In genomic region chr2:102450248-102450760, GRCm38 (mm10) we compare ENCODE assay signal across 8 mouse cellular contexts. TPM values are rescaled to one million over a fixed set of nuclear protein-coding genes. Genes with fewer than 3 reads are reported as not detected.
A peak's percentile ranks its signal among the peaks of the same experiment; 100 is the strongest.
DNase-seq lines count a peak whose midpoint lies in the region; ATAC-seq lines count a peak whose summit lies in the region.

No protein-coding gene starts in this region.

- peak overlapping the region; percentile 92 for H3K4me2 ChIP-seq in hindbrain, embryonic 12.5 days (replicated peaks)

- peak; percentile 38 to 79 for DNase-seq in adrenal gland, adult (ENCODE audit: inconsistent age in 2 of 2, low spot score in 1 of 2)
- peak; percentile 81 to 85 for DNase-seq in cerebellum, postnatal 25 days
- DNase-seq in frontal cortex, postnatal 25 days (ENCODE audit: low spot score in 2 of 2) = peak; percentile 32 to 55
- DNase-seq in layer of hippocampus, postnatal 14 days (ENCODE audit: low spot score in 2 of 2) = peak; percentile 52 to 59
- peak; percentile 62 for DNase-seq in lung, postnatal 10 days
- peak; percentile 71 for DNase-seq in retina, embryonic 14.5 days (ENCODE audit: low spot score)
- peak; percentile 53 to 68 for DNase-seq in urinary bladder, postnatal 36 days (ENCODE audit: low spot score in 2 of 2)

- ATAC-seq in hindbrain, embryonic 12.5 days (ENCODE audit: low FRiP score) = peak; percentile 24

- H3K4me3 ChIP-seq in hindbrain, embryonic 12.5 days = peak overlapping the region; percentile 91

- peak overlapping the region; percentile 97 for H3K9ac ChIP-seq in hindbrain, embryonic 12.5 days

- whole genome bisulfite sequencing in hindbrain, embryonic 12.5 days = under 1% methylated on average over 43 of the region's 43 CpGs

- H3K27ac ChIP-seq in hindbrain, embryonic 12.5 days = peak overlapping the region; percentile 97

- H3K36me3 ChIP-seq in hindbrain, embryonic 12.5 days = no peaks in the 10 kb centered on the region

- H3K27me3 ChIP-seq in hindbrain, embryonic 12.5 days = 0 out of 2 replicates have a peak, but pooled peaks cover 3% of the 10 kb centered on the region

- peaks cover 26% of the 10 kb centered on the region for H3K4me1 ChIP-seq in hindbrain, embryonic 12.5 days

- no peaks in the 10 kb centered on the region for H3K9me3 ChIP-seq in hindbrain, embryonic 12.5 days (replicated peaks)

RNA-seq across cellular contexts. Expression of gene Fjx1, which starts 2.0 kb away (rescaled TPM):
- 44.2 and 45.3 TPM in 2 replicates for polyA plus RNA-seq in hindbrain, embryonic 12.5 days (2016; fragmentation: Nextera tagmentation; extraction: Ambion mirVana)
- total RNA-seq in layer of hippocampus, postnatal 14 days (2021) = 10 to 100 TPM; 61.5 to 66.9 TPM

RNA-seq across cellular contexts. Expression of gene Trim44, which starts 42.7 kb away (rescaled TPM):
- 65.6 and 74.4 TPM in 2 replicates for polyA plus RNA-seq in hindbrain, embryonic 12.5 days (2016; fragmentation: Nextera tagmentation; extraction: Ambion mirVana)
- total RNA-seq in layer of hippocampus, postnatal 14 days (2021) = 100 to 1,000 TPM; 151 to 162 TPM

Comparison
In these comparisons a context has a peak if more than half of its experiments do, and no peak if none do; other contexts are left out.
1. Peak in every context shown above with its lines: DNase-seq, ATAC-seq, H3K4me3 ChIP-seq and H3K27ac ChIP-seq.